Mouse (Mus musculus): ENCODE results near the gene Dusp9.

DNA sequence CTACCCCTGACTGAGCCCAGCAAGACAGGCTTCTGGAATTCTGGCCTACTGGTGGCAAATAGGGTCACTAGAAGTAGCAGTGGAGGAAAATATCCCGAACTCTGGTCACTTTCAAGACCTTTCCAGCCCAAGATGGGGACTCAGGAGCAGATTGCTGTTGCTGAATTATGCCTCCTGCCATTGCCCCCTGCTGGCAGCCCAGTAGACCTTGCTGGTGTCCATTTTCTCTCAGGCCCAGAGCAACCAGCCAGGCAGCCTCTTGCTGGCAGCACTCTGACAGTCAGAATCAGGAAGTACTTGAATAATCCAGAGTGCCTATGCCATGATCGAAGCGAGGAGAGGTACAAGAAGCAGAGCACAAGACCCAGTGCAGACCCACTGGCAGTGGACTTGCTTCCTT is 16.3 kb downstream of the Dusp9 start:
- peak; percentile 74 for TF ChIP-seq CTCF (IDR thresholded peaks at IDR 0.05; ENCODE audit: low read depth)
- TF ChIP-seq EP300 (IDR thresholded peaks at IDR 0.05; ENCODE audit: low read depth) = no peak
